Mouse (Mus musculus): Measurements from ENCODE around the gene Rfwd3. TPM values are rescaled to one million over a fixed set of nuclear protein-coding genes. Genes with fewer than 3 reads are reported as not detected.
"Not testable (repeated sequence)": the region's sequence is repeated elsewhere in the genome, so short reads cannot be mapped to it uniquely, and the experiment has no call there.

Gene Rfwd3
- total and polyA plus RNA-seq, 2 experiments from 2014 or later, result 11.1 to 19.5 TPM

DNA sequence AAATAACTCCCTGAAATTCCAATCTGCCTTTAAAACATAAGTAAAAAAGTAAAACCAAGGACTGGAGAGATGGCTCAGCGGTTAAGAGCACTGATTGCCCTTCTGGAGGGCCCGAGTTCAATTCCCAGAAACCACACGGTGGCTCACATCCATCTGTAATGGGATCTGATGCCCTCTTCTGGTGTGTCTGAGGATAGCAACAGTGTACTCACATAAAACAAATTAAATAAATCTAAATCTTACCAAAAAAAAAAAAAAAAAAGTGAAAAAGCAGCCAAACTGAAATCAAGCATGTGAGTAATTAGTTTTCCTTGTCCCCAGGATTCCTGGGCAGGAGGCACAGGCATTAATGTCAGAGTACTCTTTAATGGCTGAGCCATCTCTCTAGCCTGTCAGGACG, 36.7 kb upstream of the Rfwd3 start:
- H3K4me1 ChIP-seq (ENCODE audit: insufficient read depth), result no peaks in the 10 kb centered on the region
- ATAC-seq (no peak), DNase-seq (no peak)
- H3K36me3 ChIP-seq (ENCODE audit: insufficient read depth), result no peaks in the 10 kb centered on the region
- H3K27me3 ChIP-seq (ENCODE audit: insufficient read depth, low read length), result peaks cover 14% of the 10 kb centered on the region
- H3K9ac ChIP-seq, result no peak overlapping the region
- TF ChIP-seq CTCF (IDR thresholded peaks at IDR 0.05; ENCODE audit: low read depth), result 0 out of 2 replicates have a peak, but pooled peaks have one; percentile 17
- 85% methylated on average over 4 of the region's 4 CpGs for WGBS
- H3K4me3 ChIP-seq (ENCODE audit: low read depth, low read length), result no peak overlapping the region
- no peaks in the 10 kb centered on the region for H3K9me3 ChIP-seq (ENCODE audit: low read length)
- no peak overlapping the region for H3K27ac ChIP-seq (ENCODE audit: low read depth, low read length)
- H3K4me2 ChIP-seq (ENCODE audit: low read depth), result no peak overlapping the region

DNA sequence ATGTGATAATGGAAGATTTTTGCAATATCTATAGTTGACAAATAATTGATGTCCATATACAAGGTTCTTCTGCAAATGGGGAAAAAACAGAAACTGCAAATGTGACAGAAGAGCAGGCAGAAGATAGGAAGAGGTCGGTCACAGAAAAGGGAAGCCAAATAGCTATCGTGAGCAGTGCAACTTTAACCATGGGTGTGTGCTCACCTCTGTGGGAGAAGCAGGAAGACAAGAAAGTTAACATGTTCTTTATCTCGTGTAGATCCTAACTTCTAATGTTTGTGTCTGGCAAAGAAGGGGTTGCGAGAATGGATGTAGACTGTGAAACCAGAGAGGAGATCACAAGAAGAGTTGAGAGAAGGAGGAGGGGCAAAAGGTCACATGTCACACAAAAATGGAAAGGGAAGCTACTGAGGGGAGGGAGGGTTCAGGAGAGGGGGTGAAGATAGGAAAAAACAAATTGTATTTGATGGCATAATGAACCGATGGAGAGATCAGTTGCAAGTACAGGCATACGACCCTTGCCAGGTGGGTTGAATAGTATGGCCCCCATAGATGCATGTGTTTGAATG, 25.3 kb upstream of the Rfwd3 start:
- 89% methylated on average over 6 of the region's 6 CpGs for WGBS
- Histone ChIP-seq H3K4me2 (ENCODE audit: low read depth) (no peak overlapping the region), H3K9ac (no peak overlapping the region), H3K27me3 (ENCODE audit: insufficient read depth, low read length) (no peaks in the 10 kb centered on the region), H3K4me1 (ENCODE audit: insufficient read depth) (no peaks in the 10 kb centered on the region), H3K4me3 (ENCODE audit: low read depth, low read length) (no peak overlapping the region), H3K27ac (ENCODE audit: low read depth, low read length) (no peak overlapping the region), H3K9me3 (ENCODE audit: low read length) (no peaks in the 10 kb centered on the region), H3K36me3 (ENCODE audit: insufficient read depth) (no peaks in the 10 kb centered on the region)
- ATAC-seq (no peak), DNase-seq (no peak)
- TF ChIP-seq CTCF (IDR thresholded peaks at IDR 0.05; ENCODE audit: low read depth), result no peak

DNA sequence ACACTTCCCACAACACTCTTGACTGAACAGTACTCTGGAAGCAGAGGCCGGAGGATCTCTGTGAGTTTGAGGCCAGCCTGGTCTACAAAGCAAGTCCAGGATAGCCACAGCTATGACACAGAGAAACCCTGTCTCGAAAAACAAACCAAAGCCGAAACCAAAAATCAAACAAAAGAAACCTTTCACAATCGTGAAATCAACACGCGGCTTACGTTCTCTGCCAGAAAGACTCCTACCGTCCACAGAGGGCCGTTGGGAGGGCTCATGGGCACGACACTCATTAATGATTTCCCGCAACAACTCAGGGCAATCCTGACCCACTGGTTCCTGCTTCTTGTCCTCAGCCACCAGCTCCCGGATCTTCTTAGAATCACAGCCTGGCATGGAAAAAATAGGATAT, 14.7 kb upstream of the Rfwd3 start:
- Histone ChIP-seq H3K36me3 (ENCODE audit: insufficient read depth) (no peaks in the 10 kb centered on the region), H3K4me1 (ENCODE audit: insufficient read depth) (no peaks in the 10 kb centered on the region), H3K4me3 (ENCODE audit: low read depth, low read length) (no peak overlapping the region), H3K9ac (no peak overlapping the region), H3K9me3 (ENCODE audit: low read length) (no peaks in the 10 kb centered on the region), H3K27me3 (ENCODE audit: insufficient read depth, low read length) (no peaks in the 10 kb centered on the region), H3K27ac (ENCODE audit: low read depth, low read length) (no peak overlapping the region), H3K4me2 (ENCODE audit: low read depth) (no peak overlapping the region)
- no peak for TF ChIP-seq CTCF (IDR thresholded peaks at IDR 0.05; ENCODE audit: low read depth)
- WGBS, result 89% methylated on average over 12 of the region's 12 CpGs
- no peak for DNase-seq
- no peak for ATAC-seq

DNA sequence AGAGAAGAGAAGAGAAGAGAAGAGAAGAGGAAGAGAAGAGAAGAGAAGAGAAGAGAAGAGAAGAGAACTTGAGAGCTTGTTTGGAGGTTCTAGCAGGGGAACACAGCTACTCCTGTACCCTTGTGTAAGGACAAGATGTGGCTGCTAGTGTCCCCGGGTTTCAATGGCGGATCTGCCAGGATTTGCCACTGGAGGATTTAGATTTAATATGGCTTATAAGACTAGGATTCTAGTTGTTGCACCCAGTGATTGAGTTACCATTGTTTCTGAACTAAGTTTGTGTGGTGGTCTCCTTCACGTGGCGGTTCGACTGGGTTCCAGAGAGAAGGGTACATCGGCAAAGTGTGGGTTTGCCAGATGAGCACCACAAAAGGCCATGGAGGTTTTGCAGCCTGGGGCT, 13.9 kb upstream of the Rfwd3 start:
- H3K9ac ChIP-seq; H3K9me3 ChIP-seq (ENCODE audit: low read length); DNase-seq; H3K4me3 ChIP-seq (ENCODE audit: low read depth, low read length); H3K36me3 ChIP-seq (ENCODE audit: insufficient read depth); H3K27ac ChIP-seq (ENCODE audit: low read depth, low read length); ATAC-seq; H3K4me1 ChIP-seq (ENCODE audit: insufficient read depth); H3K27me3 ChIP-seq (ENCODE audit: insufficient read depth, low read length); H3K4me2 ChIP-seq (ENCODE audit: low read depth): not testable (repeated sequence)
- 95% methylated on average over 6 of the region's 6 CpGs for WGBS

DNA sequence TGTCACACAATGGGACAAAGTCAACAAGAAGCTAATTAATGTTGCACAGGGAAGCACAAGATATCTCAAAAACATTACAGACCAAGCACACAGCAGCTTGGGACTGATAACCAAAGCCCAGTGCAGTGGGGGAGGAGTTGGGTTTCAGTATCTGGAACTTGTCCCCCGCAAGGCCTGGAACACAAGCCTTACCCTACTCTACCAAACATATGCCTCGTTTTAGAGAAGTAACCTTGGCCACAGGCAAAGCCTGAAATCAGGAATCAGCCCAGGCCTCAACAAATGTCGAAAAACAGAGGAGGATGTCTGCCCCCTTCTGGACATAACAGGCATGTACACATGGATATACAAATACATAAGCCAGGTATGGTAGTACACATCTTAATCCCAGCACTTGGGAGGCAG, 12.7 kb upstream of the Rfwd3 start:
- H3K27me3 ChIP-seq (ENCODE audit: insufficient read depth, low read length), result no peaks in the 10 kb centered on the region
- H3K4me3 ChIP-seq (ENCODE audit: low read depth, low read length), result no peak overlapping the region
- H3K27ac ChIP-seq (ENCODE audit: low read depth, low read length), result no peak overlapping the region
- H3K4me2 ChIP-seq (ENCODE audit: low read depth), result no peak overlapping the region
- DNase-seq (no peak), ATAC-seq (no peak)
- 72% methylated on average over 3 of the region's 3 CpGs for WGBS
- no peaks in the 10 kb centered on the region for H3K9me3 ChIP-seq (ENCODE audit: low read length)
- H3K36me3 ChIP-seq (ENCODE audit: insufficient read depth), result no peaks in the 10 kb centered on the region
- no peak overlapping the region for H3K9ac ChIP-seq
- no peaks in the 10 kb centered on the region for H3K4me1 ChIP-seq (ENCODE audit: insufficient read depth)
- peak; percentile 21; the same call in 1 of the 2 replicates for TF ChIP-seq CTCF (IDR thresholded peaks at IDR 0.05; ENCODE audit: low read depth)

DNA sequence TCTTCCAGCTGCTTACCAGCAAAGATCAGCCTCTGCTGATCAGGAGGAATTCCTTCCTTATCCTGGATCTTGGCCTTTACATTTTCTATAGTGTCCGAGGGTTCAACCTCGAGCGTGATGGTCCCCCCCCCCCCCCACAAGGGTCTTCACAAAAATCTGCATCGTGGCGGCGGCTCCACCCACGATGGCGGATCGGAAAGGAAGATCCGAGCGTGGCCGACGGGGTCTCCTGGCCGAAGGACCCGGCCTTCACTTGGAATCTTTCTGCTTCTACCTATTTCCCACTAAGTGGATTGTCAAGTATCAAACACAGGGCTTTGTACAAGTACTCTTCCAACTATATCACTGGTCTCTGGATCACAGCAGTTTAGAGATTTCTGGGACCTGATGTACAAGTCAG, 10.0 kb upstream of the Rfwd3 start:
- 92% methylated on average over 15 of the region's 15 CpGs for WGBS
- ATAC-seq; H3K9ac ChIP-seq; DNase-seq; H3K9me3 ChIP-seq (ENCODE audit: low read length); H3K4me1 ChIP-seq (ENCODE audit: insufficient read depth); H3K27me3 ChIP-seq (ENCODE audit: insufficient read depth, low read length); H3K4me3 ChIP-seq (ENCODE audit: low read depth, low read length); H3K36me3 ChIP-seq (ENCODE audit: insufficient read depth); H3K4me2 ChIP-seq (ENCODE audit: low read depth); H3K27ac ChIP-seq (ENCODE audit: low read depth, low read length): not testable (repeated sequence)

DNA sequence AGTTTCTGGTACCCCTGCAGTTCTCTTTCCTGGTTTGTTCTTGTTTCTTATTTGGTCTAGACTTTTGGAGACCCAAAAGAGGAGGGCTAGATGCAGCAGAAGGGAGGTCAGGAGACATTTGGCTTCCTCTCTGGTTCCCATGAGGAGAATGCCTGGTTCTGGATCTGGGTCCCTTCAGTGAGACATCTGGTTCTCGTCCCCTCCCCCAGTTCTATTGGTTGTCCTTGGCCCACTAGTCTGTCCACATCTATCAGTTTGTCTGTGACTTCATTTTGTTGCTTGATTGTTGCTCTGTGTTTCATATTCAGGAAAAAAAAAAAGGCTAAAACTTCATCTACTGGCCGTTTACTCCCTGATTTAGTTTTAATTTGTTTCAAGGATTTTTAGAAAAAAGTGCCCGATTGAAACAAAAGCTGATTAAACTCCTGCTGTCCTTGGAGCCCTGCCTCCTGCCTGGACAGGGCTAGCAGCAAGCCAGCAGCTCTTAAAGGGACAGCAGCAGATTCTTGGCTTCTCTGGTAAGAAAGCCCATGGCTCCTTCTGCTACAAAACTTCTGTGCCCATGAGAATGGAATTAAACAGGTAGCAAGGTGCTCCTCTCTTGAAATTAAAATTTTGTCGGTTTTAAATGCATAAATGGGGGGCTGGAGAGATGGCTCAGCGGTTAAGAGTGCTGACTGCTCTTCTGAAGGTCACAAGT, 5.2 kb upstream of the Rfwd3 start:
- Histone ChIP-seq H3K4me2 (ENCODE audit: low read depth) (no peak overlapping the region), H3K36me3 (ENCODE audit: insufficient read depth) (no peaks in the 10 kb centered on the region), H3K27me3 (ENCODE audit: insufficient read depth, low read length) (no peaks in the 10 kb centered on the region), H3K27ac (ENCODE audit: low read depth, low read length) (no peak overlapping the region), H3K4me3 (ENCODE audit: low read depth, low read length) (no peak overlapping the region), H3K9me3 (ENCODE audit: low read length) (no peaks in the 10 kb centered on the region), H3K4me1 (ENCODE audit: insufficient read depth) (no peaks in the 10 kb centered on the region), H3K9ac (no peak overlapping the region)
- ATAC-seq, result no peak
- no peak for TF ChIP-seq CTCF (IDR thresholded peaks at IDR 0.05; ENCODE audit: low read depth)
- no peak for DNase-seq
- WGBS, result 23% methylated on average over 5 of the region's 5 CpGs

Measured in forebrain, postnatal 0 days (tissue).